Mouse (Mus musculus): ENCODE measurements around the gene Gigyf2. TPM values are rescaled to one million over a fixed set of nuclear protein-coding genes. Genes with fewer than 3 reads are reported as not detected.

Gigyf2 gene
- total RNA-seq (2021) = 10 to 100 TPM; 81.0 to 82.5 TPM
- long read RNA-seq, experiment 1, full-length matches to known transcripts = 7 of 13 reads
- long read RNA-seq, experiment 1, partial matches to known transcripts = 3 of 13 reads
- long read RNA-seq, experiment 1, other reads (novel, unspliced or antisense) = 3 of 13 reads
- long read RNA-seq, experiment 2, partial matches to known transcripts = 5 of 12 reads
- long read RNA-seq, experiment 2, other reads (novel, unspliced or antisense) = 2 of 12 reads

DNA sequence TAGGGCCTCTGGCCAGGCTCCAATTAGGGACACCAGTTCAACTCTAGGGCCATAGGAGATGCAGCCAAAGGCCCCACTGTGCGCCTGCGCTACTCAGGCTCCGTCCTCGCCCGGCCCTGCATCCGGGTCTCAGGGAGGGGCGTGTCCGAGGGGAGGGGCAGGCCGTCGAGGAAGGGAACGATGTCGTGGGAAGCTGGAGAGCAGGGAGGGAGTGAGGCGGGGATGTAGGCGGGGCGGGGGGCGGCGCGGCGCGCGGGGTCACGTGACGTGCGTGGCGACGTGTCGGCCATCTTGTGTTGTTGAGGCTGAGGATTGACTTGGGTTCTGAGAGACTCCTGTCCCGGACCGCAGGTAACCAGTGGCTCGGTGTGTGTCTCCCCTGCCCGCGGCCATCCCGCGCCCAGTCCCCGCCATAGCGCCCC lies at the start of gene Gigyf2:
TSS of gene Gigyf2 (plus strand) at position 257 of the 422 bp plus-strand sequence.
- intact Hi-C loops (cut with DNase I) = no loop called here

DNA sequence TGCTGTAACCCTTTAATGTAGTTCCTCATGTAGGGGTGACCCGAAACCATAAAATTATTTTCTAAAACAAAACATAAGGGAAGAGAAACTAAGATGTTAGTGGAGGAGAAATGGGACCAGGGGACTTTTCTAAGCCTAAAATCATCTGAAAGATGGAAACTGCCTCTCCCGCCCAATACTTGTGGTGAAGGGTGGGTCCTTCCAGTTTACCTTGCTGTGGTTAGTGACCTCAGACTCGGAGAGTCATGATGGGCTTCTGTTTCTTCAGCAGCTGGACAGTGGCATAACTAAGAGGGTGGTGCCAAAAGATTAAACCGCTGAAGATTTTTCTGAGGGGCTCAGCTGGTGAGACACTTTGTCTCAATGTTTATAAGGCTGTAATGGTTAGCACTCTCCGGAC lies 46.5 kb upstream of the Gigyf2 start:
- intact Hi-C loops (cut with DNase I) = no loop called here

More for the DNA sequence above, at the start of gene Gigyf2:
- peak; percentile 94 to 95 for DNase-seq (ENCODE audit: low spot score in 2 of 2)

GRCm38 (mm10) chr1:87281599-87282412 lies 45.0 kb upstream of the Gigyf2 start:
- DNase-seq (ENCODE audit: low spot score in 2 of 2) = no peak
- intact Hi-C loops (cut with DNase I) = no loop called here

More for the DNA sequence above, 46.5 kb upstream of the Gigyf2 start:
- DNase-seq (ENCODE audit: low spot score in 2 of 2) = no peak

DNA sequence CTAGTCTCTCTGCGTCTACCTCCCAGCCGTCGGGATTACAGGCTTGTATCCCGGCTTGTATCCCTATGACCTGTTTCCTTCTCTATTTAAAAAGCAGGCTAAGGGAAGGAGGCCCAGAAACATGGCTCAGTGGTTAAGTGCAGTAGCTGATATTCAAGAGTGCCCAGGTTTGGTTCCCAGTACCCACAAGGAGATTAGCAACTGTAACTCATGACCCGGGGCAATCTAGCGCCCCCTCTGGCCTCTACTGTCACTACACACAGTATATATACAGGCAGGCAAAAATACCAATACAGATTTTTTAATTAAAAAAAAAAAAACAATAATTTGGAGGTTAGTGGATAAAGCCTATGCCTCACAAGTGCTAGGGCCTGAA lies 44.4 kb upstream of the Gigyf2 start:
- intact Hi-C loops (cut with DNase I) = no loop called here
- no peak for DNase-seq (ENCODE audit: low spot score in 2 of 2)

DNA sequence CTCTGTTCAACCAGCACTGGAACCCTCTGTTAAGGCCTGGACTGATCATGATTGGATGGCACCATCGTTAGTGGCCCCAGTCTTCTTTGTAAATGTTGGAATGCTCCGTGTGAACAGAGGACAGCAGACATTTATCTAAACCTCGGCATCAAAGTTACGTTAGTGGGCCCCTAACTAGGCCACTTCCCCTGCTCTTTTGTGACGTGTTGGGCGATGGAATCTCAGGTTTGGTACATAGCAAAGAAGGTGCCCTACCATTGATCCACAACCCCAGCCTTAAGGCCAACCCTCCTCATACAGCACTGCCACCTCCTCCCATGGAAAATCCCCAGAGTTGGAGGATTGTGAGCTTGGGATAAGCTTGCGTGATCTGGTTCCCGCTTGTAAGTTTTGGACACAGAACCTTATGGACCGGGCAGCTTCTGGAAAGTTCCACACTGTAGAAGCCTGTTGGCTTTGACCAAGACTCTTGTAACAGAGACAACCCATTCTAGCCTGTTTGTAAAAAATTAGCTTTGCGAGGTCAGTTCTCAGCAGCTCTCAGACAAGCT lies 43.3 kb upstream of the Gigyf2 start:
- no peak for DNase-seq (ENCODE audit: low spot score in 2 of 2)
- intact Hi-C loops (cut with DNase I) = no loop called here

GRCm38 (mm10) chr1:87287105-87287504 lies 39.7 kb upstream of the Gigyf2 start:
- intact Hi-C loops (cut with DNase I) = no loop called here
- no peak for DNase-seq (ENCODE audit: low spot score in 2 of 2)

DNA sequence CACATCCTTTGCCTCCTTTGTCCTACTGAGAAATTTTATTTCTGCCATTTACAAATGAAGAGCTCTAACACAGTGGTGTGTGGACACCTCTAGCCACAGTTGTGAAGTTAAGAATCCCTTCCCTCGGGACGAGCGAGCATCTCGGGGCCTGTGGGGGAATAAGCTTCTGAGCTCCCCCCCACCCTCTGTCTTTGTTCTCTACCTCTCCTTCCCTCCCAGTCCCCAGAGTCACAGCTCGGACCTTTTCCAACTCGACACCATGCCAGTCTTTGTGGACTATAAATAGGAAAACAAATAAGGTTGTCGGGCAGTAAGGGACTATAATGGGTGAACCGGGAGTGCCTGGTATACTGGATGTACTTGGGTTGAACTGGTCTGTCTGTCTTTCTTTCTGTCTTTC lies 35.4 kb upstream of the Gigyf2 start:
- no peak for DNase-seq (ENCODE audit: low spot score in 2 of 2)
- intact Hi-C loops (cut with DNase I) = loop anchor here (5.0 kb wide), 1 partner anchor 44 kb away; no protein-coding TSS in a partner anchor

GRCm38 (mm10) chr1:87292420-87293190 lies 34.2 kb upstream of the Gigyf2 start:
- intact Hi-C loops (cut with DNase I) = loop anchor here (5.0 kb wide), 1 partner anchor 45 kb away; no protein-coding TSS in a partner anchor
- DNase-seq (ENCODE audit: low spot score in 2 of 2) = peak; percentile 63 to 72

- intact Hi-C loops (cut with DNase I) = loop anchor here (5.0 kb wide), 1 partner anchor 47 kb away; no protein-coding TSS in a partner anchor
- DNase-seq (ENCODE audit: low spot score in 2 of 2) = no peak
Measured at GRCm38 (mm10) chr1:87294063-87294710, 32.6 kb upstream of the Gigyf2 start.

GRCm38 (mm10) chr1:87294951-87295350 lies 31.8 kb upstream of the Gigyf2 start:
- intact Hi-C loops (cut with DNase I) = loop anchor here (5.0 kb wide), 1 partner anchor 48 kb away; no protein-coding TSS in a partner anchor
- no peak for DNase-seq (ENCODE audit: low spot score in 2 of 2)

- intact Hi-C loops (cut with DNase I) = no loop called here
- no peak for DNase-seq (ENCODE audit: low spot score in 2 of 2)
Measured at GRCm38 (mm10) chr1:87297346-87297925, 29.4 kb upstream of the Gigyf2 start.

DNA sequence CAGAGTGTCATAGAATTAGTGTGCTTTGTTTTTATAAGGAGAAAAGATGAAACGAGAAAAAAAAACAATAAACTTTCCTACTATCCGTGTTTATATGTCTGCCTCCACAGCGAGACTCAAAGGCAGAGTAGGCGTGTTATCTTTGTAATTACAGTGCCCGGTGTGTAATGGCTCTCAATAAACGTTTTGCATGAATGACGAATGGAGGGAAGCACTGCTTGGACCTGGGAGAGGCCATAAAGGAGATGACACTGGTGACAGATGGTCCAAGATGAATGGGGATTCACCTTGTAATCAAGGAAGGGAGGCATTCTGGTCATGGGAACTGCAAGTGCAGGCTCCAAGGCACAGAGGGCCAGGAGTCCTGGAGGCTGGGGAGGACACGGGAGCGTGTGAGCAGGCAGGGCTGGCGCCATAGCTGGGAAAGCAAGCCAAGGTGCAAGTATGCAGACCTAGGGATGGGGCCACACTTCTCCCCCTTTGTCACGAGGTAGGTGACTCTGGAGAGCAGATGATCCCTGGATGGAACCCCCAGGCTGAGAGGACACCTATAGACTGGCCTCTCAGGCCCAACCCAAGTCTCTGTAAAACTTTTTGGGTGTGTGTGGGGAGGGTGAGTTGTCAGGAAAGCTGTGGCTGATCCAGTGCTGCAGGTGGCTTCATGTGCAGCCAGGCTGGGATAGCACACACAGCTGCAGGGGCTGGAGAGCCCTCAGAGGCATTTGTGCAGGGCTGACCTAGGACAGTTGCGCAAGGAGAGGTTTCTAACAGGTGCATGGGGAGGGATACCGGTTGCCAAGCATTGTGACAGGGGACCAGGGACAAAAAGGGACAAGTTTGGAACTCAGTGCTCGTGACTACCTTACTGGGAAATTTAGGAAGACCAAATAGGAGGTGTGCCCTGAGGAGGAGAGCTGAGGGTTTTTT lies 26.2 kb upstream of the Gigyf2 start:
- intact Hi-C loops (cut with DNase I) = no loop called here

GRCm38 (mm10) chr1:87301971-87302370 lies 24.8 kb upstream of the Gigyf2 start:
- DNase-seq (ENCODE audit: low spot score in 2 of 2) = no peak
- intact Hi-C loops (cut with DNase I) = no loop called here

More for the DNA sequence above, 26.2 kb upstream of the Gigyf2 start:
- DNase-seq (ENCODE audit: low spot score in 2 of 2) = no peak

- DNase-seq (ENCODE audit: low spot score in 2 of 2) = no peak
- intact Hi-C loops (cut with DNase I) = no loop called here
Measured at GRCm38 (mm10) chr1:87308952-87309351, 17.8 kb upstream of the Gigyf2 start.

GRCm38 (mm10) chr1:87309621-87310020 lies 17.2 kb upstream of the Gigyf2 start:
- intact Hi-C loops (cut with DNase I) = no loop called here
- no peak for DNase-seq (ENCODE audit: low spot score in 2 of 2)

GRCm38 (mm10) chr1:87312681-87313080 lies 14.1 kb upstream of the Gigyf2 start:
- intact Hi-C loops (cut with DNase I) = no loop called here

GRCm38 (mm10) chr1:87313116-87313515 lies 13.7 kb upstream of the Gigyf2 start:
- no peak for DNase-seq (ENCODE audit: low spot score in 2 of 2)
- intact Hi-C loops (cut with DNase I) = no loop called here

More at GRCm38 (mm10) chr1:87312681-87313080, 14.1 kb upstream of the Gigyf2 start:
- no peak for DNase-seq (ENCODE audit: low spot score in 2 of 2)
